Mouse (Mus musculus): ENCODE results near the gene Kcne3. TPM values are rescaled to one million over a fixed set of nuclear protein-coding genes. Genes with fewer than 3 reads are reported as not detected.

Gene Kcne3
- 0.58 and 0.89 TPM in 2 replicates for polyA plus RNA-seq (2014; fragmentation: Nextera tagmentation; extraction: Ambion mirVana)

GRCm38 (mm10) chr7:100176269-100176668 is at the start of gene Kcne3:
TSS of gene Kcne3 (plus strand) at chr7:100176502.
- Histone ChIP-seq H3K4me2 (ENCODE audit: low read length) (no peak within 1 kb of the TSS), H3K4me3 (replicated peaks; ENCODE audit: low read depth, low read length) (no peak within 1 kb of the TSS), H3K36me3 (ENCODE audit: control insufficient read depth, insufficient read depth, low read length) (no peaks in the 10 kb centered on the region), H3K27ac (replicated peaks; ENCODE audit: low read depth, low read length) (no peak within 1 kb of the TSS), H3K4me1 (ENCODE audit: control insufficient read depth, insufficient read depth, low read length) (peaks cover 6% of the 10 kb centered on the region), H3K9ac (replicated peaks; ENCODE audit: low read length) (no peak within 1 kb of the TSS), H3K9me3 (ENCODE audit: control insufficient read depth, low read length) (no peaks in the 10 kb centered on the region), H3K27me3 (ENCODE audit: control insufficient read depth, insufficient read depth, low read length) (peaks cover 33% of the 10 kb centered on the region)
- ATAC-seq (ENCODE audit: low FRiP score, low TSS enrichment) (no peak), DNase-seq (no peak)
- WGBS: 85% methylated on average over 3 of the region's 3 CpGs

- Histone ChIP-seq H3K4me3 (replicated peaks; ENCODE audit: low read depth, low read length) (no peak overlapping the region), H3K36me3 (ENCODE audit: control insufficient read depth, insufficient read depth, low read length) (no peaks in the 10 kb centered on the region), H3K27me3 (ENCODE audit: control insufficient read depth, insufficient read depth, low read length) (no peaks in the 10 kb centered on the region), H3K9me3 (ENCODE audit: control insufficient read depth, low read length) (no peaks in the 10 kb centered on the region), H3K4me2 (ENCODE audit: low read length) (no peak overlapping the region), H3K27ac (replicated peaks; ENCODE audit: low read depth, low read length) (no peak overlapping the region), H3K9ac (replicated peaks; ENCODE audit: low read length) (no peak overlapping the region), H3K4me1 (ENCODE audit: control insufficient read depth, insufficient read depth, low read length) (no peaks in the 10 kb centered on the region)
- 76% methylated on average over 7 of the region's 7 CpGs for WGBS
- DNase-seq (no peak), ATAC-seq (ENCODE audit: low FRiP score, low TSS enrichment) (no peak)
Measured at GRCm38 (mm10) chr7:100126514-100126913, 49.8 kb upstream of the Kcne3 start.

DNA sequence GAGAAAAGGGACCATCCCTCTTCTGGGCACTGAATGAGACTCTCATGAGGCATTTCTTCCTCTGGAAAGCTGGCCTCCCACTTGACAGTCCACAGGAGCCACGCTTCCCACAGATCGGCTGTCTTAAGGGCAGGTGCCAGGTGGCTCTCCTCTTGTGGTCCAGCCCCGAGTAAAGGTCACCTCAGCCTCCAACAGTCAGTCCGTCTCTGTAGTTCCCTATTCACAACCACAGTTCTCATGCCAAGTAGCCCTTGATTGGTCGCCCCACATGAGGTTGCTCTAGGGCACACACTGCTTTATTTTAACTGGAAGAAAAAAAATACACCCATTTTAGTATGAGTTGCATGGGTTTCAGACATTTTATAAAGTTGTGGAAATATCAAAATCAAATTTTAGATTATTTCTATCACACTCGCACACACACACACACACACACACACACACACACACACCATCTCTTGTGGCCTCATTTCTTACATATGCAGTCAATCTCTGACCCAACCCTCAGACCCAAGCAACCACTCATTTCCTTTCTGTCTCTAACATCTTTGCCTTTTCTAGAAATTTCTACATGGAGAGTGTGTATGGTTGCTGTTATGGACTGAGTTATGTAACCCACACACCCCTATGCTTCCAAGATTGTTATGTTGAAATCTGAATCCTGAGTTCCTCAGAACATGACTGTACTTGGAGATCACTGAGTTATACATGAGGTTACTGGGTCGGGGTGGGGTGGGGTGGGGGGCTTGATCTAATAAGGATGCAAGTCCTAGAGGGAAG is 47.9 kb upstream of the Kcne3 start:
- ATAC-seq (ENCODE audit: low FRiP score, low TSS enrichment): no peak
- no peak overlapping the region for H3K4me2 ChIP-seq (ENCODE audit: low read length)
- no peaks in the 10 kb centered on the region for H3K9me3 ChIP-seq (ENCODE audit: control insufficient read depth, low read length)
- H3K27me3 ChIP-seq (ENCODE audit: control insufficient read depth, insufficient read depth, low read length): no peaks in the 10 kb centered on the region
- no peaks in the 10 kb centered on the region for H3K4me1 ChIP-seq (ENCODE audit: control insufficient read depth, insufficient read depth, low read length)
- H3K27ac ChIP-seq (replicated peaks; ENCODE audit: low read depth, low read length): no peak overlapping the region
- no peaks in the 10 kb centered on the region for H3K36me3 ChIP-seq (ENCODE audit: control insufficient read depth, insufficient read depth, low read length)
- WGBS: 91% methylated on average over 7 of the region's 7 CpGs
- H3K9ac ChIP-seq (replicated peaks; ENCODE audit: low read length): no peak overlapping the region
- no peak overlapping the region for H3K4me3 ChIP-seq (replicated peaks; ENCODE audit: low read depth, low read length)
- DNase-seq: no peak

GRCm38 (mm10) chr7:100130592-100130991 is 45.7 kb upstream of the Kcne3 start:
- H3K4me2 ChIP-seq (ENCODE audit: low read length): no peak overlapping the region
- DNase-seq: no peak
- no peaks in the 10 kb centered on the region for H3K27me3 ChIP-seq (ENCODE audit: control insufficient read depth, insufficient read depth, low read length)
- no peak overlapping the region for H3K27ac ChIP-seq (replicated peaks; ENCODE audit: low read depth, low read length)
- H3K4me3 ChIP-seq (replicated peaks; ENCODE audit: low read depth, low read length): no peak overlapping the region
- 81% methylated on average over 6 of the region's 6 CpGs for WGBS
- H3K36me3 ChIP-seq (ENCODE audit: control insufficient read depth, insufficient read depth, low read length): no peaks in the 10 kb centered on the region
- H3K4me1 ChIP-seq (ENCODE audit: control insufficient read depth, insufficient read depth, low read length): no peaks in the 10 kb centered on the region
- no peak for ATAC-seq (ENCODE audit: low FRiP score, low TSS enrichment)
- no peak overlapping the region for H3K9ac ChIP-seq (replicated peaks; ENCODE audit: low read length)
- no peaks in the 10 kb centered on the region for H3K9me3 ChIP-seq (ENCODE audit: control insufficient read depth, low read length)

DNA sequence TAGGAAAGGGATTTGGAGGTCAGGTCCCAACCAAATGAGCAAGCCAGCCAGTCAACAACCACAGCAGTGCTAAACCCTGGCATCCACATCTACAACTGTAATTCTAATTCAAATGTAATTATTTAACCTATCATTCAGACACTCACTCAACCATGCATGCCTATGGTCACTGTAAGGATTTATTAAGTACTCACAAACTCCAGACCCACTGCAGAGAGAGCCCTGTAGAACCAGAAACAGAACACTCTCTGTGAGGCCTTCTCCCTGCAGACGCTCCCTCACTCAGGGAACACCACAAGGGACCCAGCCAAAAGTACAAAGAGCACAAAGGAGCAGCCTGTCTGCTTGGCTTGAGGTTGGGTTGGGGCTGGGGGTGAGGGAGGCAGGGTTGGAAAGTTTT is 43.9 kb upstream of the Kcne3 start:
- 72% methylated on average over 1 of the region's 1 CpGs for WGBS
- no peak for DNase-seq

GRCm38 (mm10) chr7:100137038-100137437 is 39.3 kb upstream of the Kcne3 start:
- no peak for DNase-seq
- WGBS: 86% methylated on average over 9 of the region's 9 CpGs
- no peaks in the 10 kb centered on the region for H3K36me3 ChIP-seq (ENCODE audit: control insufficient read depth, insufficient read depth, low read length)

More for the DNA sequence above, 43.9 kb upstream of the Kcne3 start:
- ATAC-seq (ENCODE audit: low FRiP score, low TSS enrichment): no peak
- Histone ChIP-seq H3K27ac (replicated peaks; ENCODE audit: low read depth, low read length) (no peak overlapping the region), H3K4me2 (ENCODE audit: low read length) (no peak overlapping the region), H3K36me3 (ENCODE audit: control insufficient read depth, insufficient read depth, low read length) (no peaks in the 10 kb centered on the region), H3K9me3 (ENCODE audit: control insufficient read depth, low read length) (no peaks in the 10 kb centered on the region), H3K4me3 (replicated peaks; ENCODE audit: low read depth, low read length) (no peak overlapping the region), H3K9ac (replicated peaks; ENCODE audit: low read length) (no peak overlapping the region), H3K4me1 (ENCODE audit: control insufficient read depth, insufficient read depth, low read length) (no peaks in the 10 kb centered on the region), H3K27me3 (ENCODE audit: control insufficient read depth, insufficient read depth, low read length) (no peaks in the 10 kb centered on the region)

DNA sequence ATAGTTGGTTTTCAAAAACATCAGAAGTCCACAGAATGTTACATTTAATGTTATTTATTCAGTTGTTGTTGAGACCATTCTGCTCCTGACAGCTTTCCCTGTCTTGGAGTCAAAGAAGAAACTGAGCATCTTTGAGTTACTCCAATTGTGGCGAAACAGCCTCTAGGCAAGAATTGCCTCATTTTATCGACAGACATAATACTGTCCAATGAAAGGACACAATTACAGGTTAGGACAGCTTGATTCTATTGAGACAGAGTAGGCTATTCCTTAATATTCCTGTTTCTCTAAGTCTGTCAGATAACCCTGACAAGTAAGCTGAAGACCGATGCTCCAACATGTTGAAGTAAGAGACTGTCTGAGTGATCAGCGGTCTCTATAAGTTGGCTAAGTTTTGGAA is 38.2 kb upstream of the Kcne3 start:
- DNase-seq (no peak), ATAC-seq (ENCODE audit: low FRiP score, low TSS enrichment) (no peak)
- Histone ChIP-seq H3K36me3 (ENCODE audit: control insufficient read depth, insufficient read depth, low read length) (no peaks in the 10 kb centered on the region), H3K4me3 (replicated peaks; ENCODE audit: low read depth, low read length) (no peak overlapping the region), H3K27me3 (ENCODE audit: control insufficient read depth, insufficient read depth, low read length) (no peaks in the 10 kb centered on the region), H3K27ac (replicated peaks; ENCODE audit: low read depth, low read length) (no peak overlapping the region), H3K4me2 (ENCODE audit: low read length) (no peak overlapping the region), H3K9me3 (ENCODE audit: control insufficient read depth, low read length) (peaks cover 2% of the 10 kb centered on the region; the same call in 1 of the 2 replicates), H3K4me1 (ENCODE audit: control insufficient read depth, insufficient read depth, low read length) (no peaks in the 10 kb centered on the region), H3K9ac (replicated peaks; ENCODE audit: low read length) (no peak overlapping the region)
- 95% methylated on average over 4 of the region's 4 CpGs for WGBS

More at GRCm38 (mm10) chr7:100137038-100137437, 39.3 kb upstream of the Kcne3 start:
- Histone ChIP-seq H3K4me2 (ENCODE audit: low read length) (no peak overlapping the region), H3K27me3 (ENCODE audit: control insufficient read depth, insufficient read depth, low read length) (no peaks in the 10 kb centered on the region), H3K4me1 (ENCODE audit: control insufficient read depth, insufficient read depth, low read length) (no peaks in the 10 kb centered on the region), H3K4me3 (replicated peaks; ENCODE audit: low read depth, low read length) (no peak overlapping the region), H3K9me3 (ENCODE audit: control insufficient read depth, low read length) (no peaks in the 10 kb centered on the region), H3K27ac (replicated peaks; ENCODE audit: low read depth, low read length) (no peak overlapping the region), H3K9ac (replicated peaks; ENCODE audit: low read length) (no peak overlapping the region)
- ATAC-seq (ENCODE audit: low FRiP score, low TSS enrichment): no peak

DNA sequence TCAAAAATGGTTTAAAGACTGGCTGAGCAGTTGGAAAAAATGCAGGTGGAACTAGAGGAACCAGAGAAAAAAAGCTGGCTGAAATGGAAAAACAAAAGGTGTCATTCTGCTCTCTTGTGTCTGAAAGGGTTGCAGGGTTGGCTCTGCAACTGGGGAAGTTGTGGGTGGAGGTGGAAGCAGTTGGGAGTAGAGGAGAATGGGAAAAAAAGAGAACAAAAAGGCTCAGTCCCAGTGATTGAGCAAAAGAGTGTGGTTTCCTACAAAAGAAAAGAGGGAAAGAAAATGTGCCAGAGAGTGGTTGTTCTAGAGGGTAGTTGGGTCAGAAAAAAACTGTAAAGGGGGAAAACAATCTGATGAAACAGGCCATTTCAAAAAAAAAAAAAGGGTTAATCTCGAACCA is 35.7 kb upstream of the Kcne3 start:
- Histone ChIP-seq H3K4me2 (ENCODE audit: low read length) (no peak overlapping the region), H3K36me3 (ENCODE audit: control insufficient read depth, insufficient read depth, low read length) (no peaks in the 10 kb centered on the region), H3K4me1 (ENCODE audit: control insufficient read depth, insufficient read depth, low read length) (no peaks in the 10 kb centered on the region), H3K27ac (replicated peaks; ENCODE audit: low read depth, low read length) (no peak overlapping the region), H3K9ac (replicated peaks; ENCODE audit: low read length) (no peak overlapping the region), H3K4me3 (replicated peaks; ENCODE audit: low read depth, low read length) (no peak overlapping the region), H3K27me3 (ENCODE audit: control insufficient read depth, insufficient read depth, low read length) (no peaks in the 10 kb centered on the region), H3K9me3 (ENCODE audit: control insufficient read depth, low read length) (peaks cover 2% of the 10 kb centered on the region; the same call in 1 of the 2 replicates)
- 79% methylated on average over 1 of the region's 1 CpGs for WGBS
- DNase-seq (no peak), ATAC-seq (ENCODE audit: low FRiP score, low TSS enrichment) (no peak)

DNA sequence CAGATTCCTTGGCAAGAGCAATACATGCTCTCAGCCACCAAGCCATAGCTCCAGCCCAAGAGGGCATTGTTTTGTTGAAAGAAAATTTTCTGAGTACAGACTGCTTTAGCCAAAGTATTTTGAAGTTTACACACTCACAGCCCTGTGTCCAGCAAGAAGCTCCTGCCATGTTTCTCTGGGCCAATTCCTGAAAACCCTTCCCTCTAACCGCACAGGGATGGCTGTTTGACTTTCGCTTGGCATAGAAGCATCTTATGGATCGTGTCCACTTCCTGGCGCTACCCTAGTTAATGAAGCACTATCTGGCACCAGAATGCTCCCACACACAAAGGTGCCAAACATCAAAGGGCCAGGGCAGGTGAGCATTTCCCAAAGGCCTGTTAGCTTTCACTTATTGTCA is 27.7 kb upstream of the Kcne3 start:
- Histone ChIP-seq H3K9me3 (ENCODE audit: control insufficient read depth, low read length) (no peaks in the 10 kb centered on the region), H3K4me3 (replicated peaks; ENCODE audit: low read depth, low read length) (no peak overlapping the region), H3K9ac (replicated peaks; ENCODE audit: low read length) (no peak overlapping the region), H3K27ac (replicated peaks; ENCODE audit: low read depth, low read length) (no peak overlapping the region), H3K4me2 (ENCODE audit: low read length) (no peak overlapping the region), H3K27me3 (ENCODE audit: control insufficient read depth, insufficient read depth, low read length) (no peaks in the 10 kb centered on the region), H3K36me3 (ENCODE audit: control insufficient read depth, insufficient read depth, low read length) (no peaks in the 10 kb centered on the region), H3K4me1 (ENCODE audit: control insufficient read depth, insufficient read depth, low read length) (no peaks in the 10 kb centered on the region)
- DNase-seq: no peak
- ATAC-seq (ENCODE audit: low FRiP score, low TSS enrichment): no peak
- WGBS: 94% methylated on average over 4 of the region's 4 CpGs

All from midbrain, embryonic 14.5 days (tissue).